Mouse (Mus musculus): ENCODE measurements around the gene Hectd4. TPM values are rescaled to one million over a fixed set of nuclear protein-coding genes. Genes with fewer than 3 reads are reported as not detected.
"Not testable (repeated sequence)": the region's sequence is repeated elsewhere in the genome, so short reads cannot be mapped to it uniquely, and the experiment has no call there.

Hectd4 gene
- polyA plus RNA-seq, 1 experiment from 2014 or later, result 26.5 TPM

DNA sequence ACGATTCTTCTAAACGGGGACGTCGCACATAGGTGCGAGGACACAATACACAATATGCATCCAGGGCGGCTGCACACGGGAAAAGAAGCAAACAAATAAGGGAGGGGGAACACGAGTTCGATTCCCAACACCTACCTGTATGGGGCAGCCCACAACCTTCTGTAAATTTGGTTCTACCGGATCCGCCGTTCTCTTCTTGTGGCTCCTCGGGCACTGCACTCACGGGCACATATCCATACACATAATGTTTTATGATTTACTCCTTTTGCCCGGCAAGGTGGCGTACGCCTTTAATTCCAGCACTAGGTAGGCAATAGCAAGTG lies 28.5 kb upstream of the Hectd4 start:
- Histone ChIP-seq H3K27me3 (replicated peaks) (no peaks in the 10 kb centered on the region), H3K4me1 (peaks cover 42% of the 10 kb centered on the region), H3K9me3 (no peaks in the 10 kb centered on the region), H3K27ac (peak overlapping the region; percentile 82), H3K9ac (peak overlapping the region; percentile 88), H3K4me2 (peak overlapping the region; percentile 51), H3K36me3 (replicated peaks) (no peaks in the 10 kb centered on the region), H3K4me3 (peak overlapping the region; percentile 58)
- peak; percentile 65 for ATAC-seq (replicated peaks)
- WGBS, result 12% methylated on average over 17 of the region's 17 CpGs

DNA sequence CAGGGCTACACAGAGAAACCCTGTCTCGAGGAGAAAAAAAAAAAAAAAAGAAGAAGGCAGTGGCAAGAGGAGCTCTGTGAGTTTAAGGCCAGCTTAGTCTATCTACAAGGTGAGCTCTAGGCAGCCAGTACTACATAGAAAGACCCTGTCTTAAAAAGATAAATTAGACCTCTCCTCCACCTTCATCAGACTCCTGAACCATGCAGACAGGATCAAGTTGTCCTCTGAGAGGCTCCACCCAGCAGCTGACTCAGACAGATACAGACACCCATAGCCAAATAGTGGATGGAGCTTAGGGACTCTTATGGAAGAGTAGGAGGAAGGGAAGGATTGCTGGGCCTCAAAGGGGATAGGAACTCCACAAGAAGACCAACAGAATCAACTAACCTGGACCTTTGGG lies 25.8 kb upstream of the Hectd4 start:
- WGBS, result 15% methylated on average over 1 of the region's 1 CpGs
- H3K27me3 ChIP-seq (replicated peaks), result no peaks in the 10 kb centered on the region; the same call in 1 of the 2 replicates
- no peak for ATAC-seq (replicated peaks)
- no peak overlapping the region for H3K4me2 ChIP-seq
- no peak overlapping the region for H3K4me3 ChIP-seq
- peaks cover 17% of the 10 kb centered on the region for H3K4me1 ChIP-seq
- H3K27ac ChIP-seq, result no peak overlapping the region
- no peak overlapping the region for H3K9ac ChIP-seq
- no peaks in the 10 kb centered on the region for H3K36me3 ChIP-seq (replicated peaks)
- H3K9me3 ChIP-seq, result no peaks in the 10 kb centered on the region

DNA sequence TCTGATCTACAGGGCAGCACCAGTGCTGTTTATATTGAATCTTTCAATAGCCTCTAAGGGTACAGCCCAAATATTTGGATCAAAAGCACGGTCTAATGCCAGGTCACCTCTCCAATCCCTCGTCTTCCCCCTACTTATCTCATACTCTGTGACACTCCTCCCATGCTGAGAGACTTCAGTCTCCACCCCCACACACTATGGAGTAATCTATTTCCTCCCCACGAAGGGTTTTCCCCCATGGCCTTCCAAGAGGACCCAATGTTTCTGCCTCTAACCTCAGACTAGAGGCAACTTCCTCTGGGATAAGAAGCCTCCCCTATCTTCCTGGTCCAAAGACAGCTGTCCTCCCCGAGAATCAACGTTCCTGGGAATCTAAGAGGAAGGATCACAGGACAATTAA lies 23.3 kb upstream of the Hectd4 start:
- Histone ChIP-seq H3K27me3 (replicated peaks) (no peaks in the 10 kb centered on the region; the same call in 1 of the 2 replicates), H3K9ac (no peak overlapping the region), H3K4me3 (no peak overlapping the region), H3K36me3 (replicated peaks) (no peaks in the 10 kb centered on the region), H3K4me2 (no peak overlapping the region), H3K9me3 (no peaks in the 10 kb centered on the region), H3K27ac (no peak overlapping the region), H3K4me1 (0 out of 2 replicates have a peak, but pooled peaks cover 2% of the 10 kb centered on the region)
- 45% methylated on average over 5 of the region's 5 CpGs for WGBS
- no peak for ATAC-seq (replicated peaks)

DNA sequence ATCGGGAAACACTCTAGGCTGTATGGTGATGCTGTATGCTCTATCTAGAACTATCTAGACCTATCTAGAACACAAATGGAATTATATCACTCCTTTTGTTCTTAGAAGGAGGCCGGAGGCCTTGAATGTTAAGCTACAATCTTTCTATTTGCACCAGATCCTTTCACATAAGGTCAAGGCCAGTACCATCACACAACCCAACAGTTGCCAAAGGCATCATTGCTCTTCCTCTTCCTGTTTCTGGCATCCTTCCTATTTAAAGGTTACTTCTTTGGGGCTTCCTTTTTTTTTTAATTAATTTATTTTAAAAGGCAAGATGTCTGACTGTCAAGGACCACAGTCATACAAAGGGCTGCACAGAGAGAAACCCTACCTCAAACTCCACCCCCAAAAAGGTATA lies 22.7 kb upstream of the Hectd4 start:
- Histone ChIP-seq H3K9ac (no peak overlapping the region), H3K36me3 (replicated peaks) (no peaks in the 10 kb centered on the region), H3K4me2 (no peak overlapping the region), H3K4me3 (no peak overlapping the region), H3K9me3 (no peaks in the 10 kb centered on the region), H3K4me1 (no peaks in the 10 kb centered on the region), H3K27me3 (replicated peaks) (no peaks in the 10 kb centered on the region; the same call in 1 of the 2 replicates), H3K27ac (no peak overlapping the region)
- ATAC-seq (replicated peaks), result no peak
- WGBS, result 82% methylated on average over 2 of the region's 2 CpGs

DNA sequence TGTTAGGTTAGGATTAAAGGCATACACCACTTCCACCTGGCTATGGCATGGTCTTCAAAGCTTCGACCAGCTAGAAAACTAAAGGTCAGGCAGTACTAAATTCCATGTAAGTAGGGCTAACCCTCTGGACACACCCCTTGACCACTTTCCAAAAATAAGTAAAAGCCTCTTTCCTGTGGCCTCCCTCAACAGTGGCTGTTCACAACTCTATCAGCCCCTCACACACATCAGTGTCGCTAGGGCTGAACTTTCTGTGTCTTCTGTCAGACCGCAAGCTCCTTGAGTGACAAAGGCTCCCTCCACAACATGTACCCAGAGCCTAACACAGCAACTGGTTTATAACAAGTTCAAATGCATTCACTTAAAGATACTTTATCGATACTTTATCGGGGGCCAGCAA lies 21.6 kb upstream of the Hectd4 start:
- WGBS, result 87% methylated on average over 5 of the region's 5 CpGs

DNA sequence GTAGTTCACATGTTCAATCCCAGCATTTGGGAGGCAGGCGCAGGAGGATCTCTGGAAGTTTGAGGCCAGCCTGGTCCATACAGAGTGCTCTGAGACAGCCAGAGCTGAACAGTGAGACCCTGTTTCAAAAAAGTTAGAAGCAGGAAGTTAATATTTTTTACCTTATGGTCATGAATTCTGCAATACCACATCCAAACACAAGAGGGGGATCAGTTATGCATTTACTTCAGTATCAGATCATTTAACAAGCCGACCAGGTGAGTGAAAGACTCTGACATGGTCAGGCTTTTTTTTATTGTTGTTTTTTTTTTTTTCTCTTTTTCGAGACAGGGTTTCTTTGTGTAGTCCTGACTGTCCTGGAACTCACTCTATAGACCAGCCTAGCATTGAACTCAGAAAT lies 18.3 kb upstream of the Hectd4 start:
- no peak for ATAC-seq (replicated peaks)
- H3K36me3 ChIP-seq (replicated peaks), result peaks cover 11% of the 10 kb centered on the region
- no peaks in the 10 kb centered on the region; the same call in 1 of the 2 replicates for H3K27me3 ChIP-seq (replicated peaks)
- H3K4me2 ChIP-seq, result no peak overlapping the region
- no peak overlapping the region for H3K9ac ChIP-seq
- no peak overlapping the region for H3K4me3 ChIP-seq
- no peaks in the 10 kb centered on the region for H3K9me3 ChIP-seq
- H3K4me1 ChIP-seq, result peaks cover 23% of the 10 kb centered on the region
- H3K27ac ChIP-seq, result no peak overlapping the region
- 57% methylated on average over 3 of the region's 3 CpGs for WGBS

More for the DNA sequence above, 21.6 kb upstream of the Hectd4 start:
- Histone ChIP-seq H3K9me3 (no peaks in the 10 kb centered on the region), H3K4me3 (no peak overlapping the region), H3K27me3 (replicated peaks) (no peaks in the 10 kb centered on the region; the same call in 1 of the 2 replicates), H3K27ac (no peak overlapping the region), H3K4me2 (no peak overlapping the region), H3K36me3 (replicated peaks) (no peaks in the 10 kb centered on the region), H3K9ac (no peak overlapping the region), H3K4me1 (no peaks in the 10 kb centered on the region)
- no peak for ATAC-seq (replicated peaks)

DNA sequence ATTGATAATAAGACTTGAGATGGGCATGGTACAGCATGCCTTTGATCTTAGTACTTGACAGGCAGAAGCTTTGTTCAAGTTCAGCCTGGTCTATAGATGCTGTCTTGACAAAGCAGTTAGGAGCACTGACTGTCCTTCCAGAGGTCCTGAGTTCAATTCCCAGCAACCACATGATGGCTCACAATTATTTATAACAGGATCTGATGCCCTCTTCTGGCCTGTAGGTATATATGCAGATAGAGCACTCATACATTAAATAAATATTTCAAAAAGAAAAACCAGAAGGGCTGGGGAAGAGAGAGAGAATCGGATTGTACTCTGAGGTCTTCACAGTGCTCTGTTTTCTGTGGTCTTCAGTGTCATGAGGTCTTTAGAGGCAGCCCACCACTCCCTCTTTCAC lies 17.6 kb upstream of the Hectd4 start:
- no peaks in the 10 kb centered on the region; the same call in 1 of the 2 replicates for H3K27me3 ChIP-seq (replicated peaks)
- H3K4me3 ChIP-seq, result no peak overlapping the region
- H3K4me2 ChIP-seq, result no peak overlapping the region
- peaks cover 26% of the 10 kb centered on the region for H3K4me1 ChIP-seq
- peaks cover 16% of the 10 kb centered on the region for H3K36me3 ChIP-seq (replicated peaks)
- no peak overlapping the region for H3K27ac ChIP-seq
- no peak overlapping the region for H3K9ac ChIP-seq
- ATAC-seq (replicated peaks), result no peak
- H3K9me3 ChIP-seq, result no peaks in the 10 kb centered on the region
- 90% methylated on average over 1 of the region's 1 CpGs for WGBS

DNA sequence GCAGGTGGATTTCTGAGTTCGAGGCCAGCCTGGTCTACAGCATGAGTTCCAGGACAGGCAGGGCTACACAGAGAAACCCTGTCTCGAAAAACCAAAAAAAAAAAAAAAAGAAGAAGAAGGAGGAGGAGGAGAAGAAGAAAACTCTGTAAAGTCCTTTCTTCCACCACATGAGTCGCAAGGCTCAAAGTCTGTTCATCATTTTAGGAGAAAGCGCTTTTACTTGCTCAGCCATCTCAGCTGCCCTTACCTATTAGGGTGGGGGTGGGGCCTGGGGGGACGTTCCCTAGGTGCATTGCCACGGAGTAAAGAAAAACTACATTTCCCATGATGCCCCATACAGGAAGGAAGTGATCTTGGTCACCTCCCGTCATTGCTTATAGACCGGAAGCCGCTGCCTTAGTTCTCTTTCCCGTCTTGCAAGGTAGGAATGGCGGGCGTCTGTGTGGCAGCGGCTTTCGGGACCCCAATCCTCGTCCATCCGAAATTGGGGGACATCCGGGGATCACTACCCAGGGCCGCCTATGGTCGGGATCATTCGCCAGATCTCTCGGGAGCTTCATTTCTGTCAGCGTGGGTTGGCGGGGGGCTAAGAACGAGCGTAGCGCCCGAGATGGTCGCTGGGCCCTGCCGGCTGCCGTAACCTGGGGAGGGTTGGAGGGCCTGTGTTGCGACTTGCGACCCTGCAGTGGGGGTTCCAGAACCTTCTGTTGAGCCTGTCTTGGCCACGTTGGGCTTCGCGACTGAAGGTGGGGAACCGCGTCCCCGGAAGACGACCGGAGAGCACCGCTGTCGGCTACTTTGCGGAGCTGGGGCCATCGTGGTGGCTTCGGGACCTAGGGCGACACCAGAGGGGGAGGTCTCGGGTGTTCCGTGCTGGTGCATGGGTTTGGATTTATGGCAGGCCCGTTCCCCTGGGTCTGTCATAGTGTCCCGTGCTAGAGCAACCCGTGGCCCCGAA lies 15.6 kb upstream of the Hectd4 start, which contains the start of gene Rpl6:
Rpl6 (plus strand) TSS at position 350 of the 958 bp plus-strand sequence.
- Histone ChIP-seq H3K4me2 (peak within 1 kb of the TSS; percentile 67), H3K27ac (peak within 1 kb of the TSS; percentile 77), H3K4me1 (peaks cover 26% of the 10 kb centered on the region), H3K27me3 (replicated peaks) (no peaks in the 10 kb centered on the region), H3K9ac (peak within 1 kb of the TSS; percentile 98), H3K4me3 (peak within 1 kb of the TSS; percentile 92), H3K9me3 (no peaks in the 10 kb centered on the region), H3K36me3 (replicated peaks) (peaks cover 35% of the 10 kb centered on the region)
- ATAC-seq (replicated peaks), result peak; percentile 93
- WGBS, result 2% methylated on average over 52 of the region's 52 CpGs

DNA sequence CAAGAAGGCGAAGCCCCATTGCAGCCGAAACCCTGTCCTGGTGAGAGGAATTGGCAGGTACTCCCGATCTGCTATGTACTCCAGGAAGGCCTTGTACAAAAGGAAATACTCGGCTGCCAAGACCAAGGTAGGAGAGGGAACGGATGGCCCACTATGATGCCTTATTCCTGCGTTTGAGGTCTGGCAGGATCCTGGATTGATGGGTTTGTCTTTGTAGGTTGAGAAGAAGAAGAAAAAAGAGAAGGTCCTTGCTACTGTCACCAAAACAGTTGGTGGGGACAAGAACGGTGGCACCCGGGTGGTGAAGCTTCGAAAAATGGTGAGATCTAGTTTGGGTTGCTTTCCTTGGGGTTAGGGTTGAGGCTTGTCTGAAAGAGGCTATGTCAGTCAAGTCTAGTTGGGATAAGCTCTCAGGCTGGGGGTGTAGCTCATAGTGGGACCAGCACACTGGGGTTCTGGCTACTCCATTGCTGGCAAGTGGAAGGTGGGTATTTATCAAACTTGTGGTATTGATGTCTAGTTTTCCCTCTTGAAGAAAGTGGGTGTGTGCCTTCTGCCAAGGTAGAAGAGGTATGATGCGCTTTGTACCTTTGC lies 14.4 kb upstream of the Hectd4 start:
- Histone ChIP-seq H3K4me2 (peak overlapping the region; percentile 67), H3K4me3 (peak overlapping the region; percentile 92; the same call in 1 of the 2 replicates), H3K36me3 (replicated peaks) (peaks cover 44% of the 10 kb centered on the region), H3K9ac (peak overlapping the region; percentile 32), H3K4me1 (peaks cover 26% of the 10 kb centered on the region)
- H3K9me3 ChIP-seq; H3K27ac ChIP-seq; H3K27me3 ChIP-seq (replicated peaks); ATAC-seq (replicated peaks): not testable (repeated sequence)
- WGBS, result 83% methylated on average over 9 of the region's 10 CpGs

DNA sequence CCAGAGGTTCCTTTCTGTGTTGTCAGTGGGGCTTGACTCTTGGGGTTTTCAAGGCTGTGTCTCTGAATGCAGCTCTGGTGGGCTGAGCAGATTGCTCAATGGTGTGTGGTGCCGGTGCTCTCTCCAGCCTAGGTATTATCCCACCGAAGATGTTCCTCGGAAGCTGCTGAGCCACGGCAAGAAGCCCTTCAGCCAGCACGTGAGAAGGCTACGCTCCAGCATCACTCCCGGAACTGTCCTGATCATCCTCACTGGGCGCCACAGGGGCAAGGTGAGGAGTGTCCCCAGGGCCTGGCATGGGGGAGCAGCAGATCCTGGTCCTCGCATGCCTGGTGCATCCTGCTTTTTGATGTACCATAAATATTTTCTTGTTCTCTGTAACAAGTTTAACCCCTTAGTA lies 13.5 kb upstream of the Hectd4 start:
- no peaks in the 10 kb centered on the region for H3K9me3 ChIP-seq
- H3K9ac ChIP-seq, result no peak overlapping the region
- no peak overlapping the region for H3K4me2 ChIP-seq
- peaks cover 51% of the 10 kb centered on the region for H3K36me3 ChIP-seq (replicated peaks)
- no peaks in the 10 kb centered on the region for H3K27me3 ChIP-seq (replicated peaks)
- H3K4me3 ChIP-seq, result no peak overlapping the region
- H3K4me1 ChIP-seq, result peaks cover 26% of the 10 kb centered on the region
- H3K27ac ChIP-seq, result no peak overlapping the region
- ATAC-seq (replicated peaks), result no peak
- 81% methylated on average over 9 of the region's 9 CpGs for WGBS

DNA sequence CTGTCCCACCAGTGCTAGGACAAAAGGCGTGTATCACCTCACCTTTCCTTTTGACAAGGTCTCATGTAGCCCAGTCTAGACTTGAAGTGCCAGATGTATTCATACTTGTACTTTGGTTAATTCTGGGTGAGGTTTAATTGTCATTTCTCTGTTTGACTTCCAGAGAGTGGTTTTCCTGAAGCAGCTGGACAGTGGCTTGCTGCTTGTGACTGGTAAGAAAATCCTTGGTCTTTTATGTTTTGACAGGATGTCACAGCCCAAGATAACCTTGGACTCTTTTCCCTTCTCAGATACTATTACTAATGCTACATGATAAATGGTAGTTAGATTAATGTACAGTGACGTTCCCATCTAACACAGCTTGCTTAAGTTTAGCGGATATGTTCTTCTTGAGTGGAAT lies 13.0 kb upstream of the Hectd4 start:
- Histone ChIP-seq H3K27ac (no peak overlapping the region), H3K27me3 (replicated peaks) (no peaks in the 10 kb centered on the region), H3K9me3 (no peaks in the 10 kb centered on the region), H3K4me2 (no peak overlapping the region), H3K4me3 (no peak overlapping the region), H3K9ac (no peak overlapping the region), H3K4me1 (peaks cover 26% of the 10 kb centered on the region), H3K36me3 (replicated peaks) (peaks cover 53% of the 10 kb centered on the region)
- no peak for ATAC-seq (replicated peaks)
- WGBS, result 91% methylated on average over 3 of the region's 3 CpGs

DNA sequence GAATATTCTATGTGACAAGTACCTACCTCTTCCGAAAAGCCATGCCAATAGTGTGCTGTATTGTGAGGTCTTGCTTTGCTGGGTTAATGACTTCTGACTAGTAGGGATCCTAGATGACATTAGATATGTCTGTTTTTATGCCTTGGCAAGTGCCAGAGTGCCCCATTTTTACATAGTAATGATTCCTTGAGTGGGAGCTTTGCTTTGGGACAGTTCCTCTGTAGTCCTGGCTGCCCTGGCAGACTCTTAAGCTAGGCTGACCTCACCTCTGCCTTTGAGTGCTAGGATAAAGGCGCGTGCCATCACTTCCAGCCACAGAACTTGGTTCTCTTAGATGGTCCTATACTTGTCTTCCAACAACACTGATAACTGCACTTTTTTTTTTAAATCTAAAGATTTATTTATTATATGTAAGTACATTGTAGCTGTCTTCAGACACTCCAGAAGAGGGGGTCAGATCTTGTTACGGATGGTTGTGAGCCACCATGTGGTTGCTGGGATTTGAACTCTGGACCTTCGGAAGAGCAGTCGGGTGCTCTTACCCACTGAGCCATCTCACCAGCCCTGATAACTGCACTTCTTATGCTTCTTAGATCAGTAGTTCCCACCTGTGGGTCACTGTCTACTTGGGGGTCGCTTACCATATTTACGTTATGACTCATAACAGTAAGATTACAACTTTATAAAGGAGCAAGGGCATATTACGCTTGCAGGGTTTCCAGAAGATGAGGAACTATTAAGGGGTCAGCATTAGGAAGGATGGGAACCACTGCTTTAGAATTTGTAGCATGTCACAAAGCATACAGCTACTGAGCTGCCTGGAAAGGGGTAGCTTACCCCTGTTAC lies 10.0 kb upstream of the Hectd4 start:
- Histone ChIP-seq H3K9me3 (no peaks in the 10 kb centered on the region), H3K9ac (no peak overlapping the region), H3K36me3 (replicated peaks) (peaks cover 63% of the 10 kb centered on the region), H3K4me2 (no peak overlapping the region), H3K4me1 (peaks cover 20% of the 10 kb centered on the region), H3K27me3 (replicated peaks) (no peaks in the 10 kb centered on the region), H3K27ac (no peak overlapping the region), H3K4me3 (no peak overlapping the region)
- WGBS, result 89% methylated on average over 9 of the region's 9 CpGs
- ATAC-seq (replicated peaks), result no peak

Measured in midbrain, embryonic 15.5 days (tissue).